In genomic region chr2:131189521-131190309, GRCm38 (mm10) we compare ENCODE assay signal across 8 mouse cellular contexts. TPM values are rescaled to one million over a fixed set of nuclear protein-coding genes. Genes with fewer than 3 reads are reported as not detected.
DNase-seq lines count a peak whose midpoint lies in the region; ATAC-seq and TF ChIP-seq lines count a peak whose summit lies in the region.

No protein-coding gene starts in this region.

- WGBS in heart, embryonic 13.5 days: 50% methylated on average over 5 of the region's 5 CpGs
- 50% methylated on average over 5 of the region's 5 CpGs for WGBS in heart, embryonic 12.5 days
- WGBS in intestine, embryonic 16.5 days: 48% methylated on average over 5 of the region's 5 CpGs

- H3ac ChIP-seq in myocyte (ENCODE audit: control insufficient read depth, insufficient read length): no peak overlapping the region

- H3K9me3 ChIP-seq in heart, embryonic 13.5 days: no peaks in the 10 kb centered on the region
- no peaks in the 10 kb centered on the region for H3K9me3 ChIP-seq in heart, embryonic 12.5 days (replicated peaks)
- no peaks in the 10 kb centered on the region for H3K9me3 ChIP-seq in intestine, embryonic 16.5 days (ENCODE audit: control insufficient read depth, low read length)

- H3K27me3 ChIP-seq in heart, embryonic 13.5 days (replicated peaks): peaks cover 4% of the 10 kb centered on the region; the same call in 1 of the 2 replicates
- no peaks in the 10 kb centered on the region for H3K27me3 ChIP-seq in heart, embryonic 12.5 days (replicated peaks)
- H3K27me3 ChIP-seq in intestine, embryonic 16.5 days (replicated peaks; ENCODE audit: control insufficient read depth, insufficient read depth, low read length): no peaks in the 10 kb centered on the region
- no peaks in the 10 kb centered on the region for H3K27me3 ChIP-seq in myocyte (ENCODE audit: control insufficient read depth, insufficient read depth, insufficient read length)

- 0 out of 2 replicates have a peak overlapping the region, but pooled peaks have one; percentile 7 for H3K27ac ChIP-seq in heart, embryonic 13.5 days (replicated peaks)
- H3K27ac ChIP-seq in heart, embryonic 12.5 days (ENCODE audit: poor library complexity, severe bottlenecking): no peak overlapping the region
- peak overlapping the region; percentile 30; the same call in 1 of the 2 replicates for H3K27ac ChIP-seq in bone marrow macrophage, adult 2 months (ENCODE audit: insufficient read depth, low read depth, low read length)
- H3K27ac ChIP-seq in intestine, embryonic 16.5 days (ENCODE audit: low read length): peak overlapping the region; percentile 12

- no peak for TF ChIP-seq POLR2A in bone marrow macrophage, adult 2 months (IDR thresholded peaks at IDR 0.05; ENCODE audit: borderline replicate concordance, low read depth, low read length)
- no peak for TF ChIP-seq POLR2A in myocyte (IDR thresholded peaks at IDR 0.05; ENCODE audit: insufficient read length, low read depth)

- no peak overlapping the region for H3K4me3 ChIP-seq in heart, embryonic 13.5 days
- no peak overlapping the region for H3K4me3 ChIP-seq in heart, embryonic 12.5 days
- H3K4me3 ChIP-seq in bone marrow macrophage, adult 2 months (ENCODE audit: insufficient read depth, low read length): no peak overlapping the region
- H3K4me3 ChIP-seq in intestine, embryonic 16.5 days (ENCODE audit: low read length): no peak overlapping the region
- H3K4me3 ChIP-seq in myocyte: no peak overlapping the region

- H3K36me3 ChIP-seq in heart, embryonic 13.5 days: peaks cover 56% of the 10 kb centered on the region
- H3K36me3 ChIP-seq in heart, embryonic 12.5 days: peaks cover 43% of the 10 kb centered on the region
- peaks cover 21% of the 10 kb centered on the region for H3K36me3 ChIP-seq in intestine, embryonic 16.5 days (ENCODE audit: control insufficient read depth, insufficient read depth, low read length)
- peaks cover 30% of the 10 kb centered on the region for H3K36me3 ChIP-seq in myocyte (ENCODE audit: control insufficient read depth, insufficient read depth)

- no peak for DNase-seq in testis, postnatal 10 days (ENCODE audit: low spot score)
- no peak for DNase-seq in urinary bladder, adult 2 months (ENCODE audit: low spot score)
- DNase-seq in embryo, embryonic 9.5 days (ENCODE audit: extremely low spot score): no peak

- ATAC-seq in heart, embryonic 13.5 days (ENCODE audit: extremely low read depth, insufficient number of reproducible peaks, low FRiP score, low TSS enrichment): no peak
- no peak for ATAC-seq in heart, embryonic 12.5 days (ENCODE audit: insufficient number of reproducible peaks, low FRiP score)
- ATAC-seq in intestine, embryonic 16.5 days: no peak

- peaks cover 21% of the 10 kb centered on the region for H3K79me2 ChIP-seq in myocyte (ENCODE audit: control insufficient read depth, insufficient read depth)

- H3K9ac ChIP-seq in heart, embryonic 13.5 days: no peak overlapping the region
- no peak overlapping the region for H3K9ac ChIP-seq in heart, embryonic 12.5 days
- H3K9ac ChIP-seq in intestine, embryonic 16.5 days (ENCODE audit: low read depth, low read length): no peak overlapping the region

- peak overlapping the region; percentile 29 for H3K4me2 ChIP-seq in heart, embryonic 13.5 days
- no peak overlapping the region; the same call in 1 of the 2 replicates for H3K4me2 ChIP-seq in heart, embryonic 12.5 days
- H3K4me2 ChIP-seq in intestine, embryonic 16.5 days (ENCODE audit: low read depth, low read length): 0 out of 2 replicates have a peak overlapping the region, but pooled peaks have one; percentile 6
- peak overlapping the region; percentile 98 for H3K4me2 ChIP-seq in myocyte (ENCODE audit: low read depth)

- peaks cover 50% of the 10 kb centered on the region for H3K4me1 ChIP-seq in heart, embryonic 13.5 days
- peaks cover 40% of the 10 kb centered on the region for H3K4me1 ChIP-seq in heart, embryonic 12.5 days (replicated peaks)
- peaks cover 34% of the 10 kb centered on the region for H3K4me1 ChIP-seq in bone marrow macrophage, adult 2 months (ENCODE audit: control insufficient read depth, insufficient read depth, low read length)
- H3K4me1 ChIP-seq in intestine, embryonic 16.5 days (ENCODE audit: control insufficient read depth, insufficient read depth, low read length): peaks cover 25% of the 10 kb centered on the region

- TF ChIP-seq CTCF in bone marrow macrophage, adult 2 months (IDR thresholded peaks at IDR 0.05; ENCODE audit: low read depth, low read length): no peak

TF ChIP-seq in myocyte, 11 proteins besides CTCF, POLR2A, EP300 and RAD21:
- TF ChIP-seq MYOD1 (IDR thresholded peaks at IDR 0.05; ENCODE audit: control insufficient read depth in 1 of 3, insufficient read length in 2 of 3, low read depth in 2 of 3) (peak; percentile 94 to 100 (median 98)), TCF3 (IDR thresholded peaks at IDR 0.05; ENCODE audit: insufficient read length, low read depth) (peak; percentile 87), MYOG (IDR thresholded peaks at IDR 0.05; ENCODE audit: control insufficient read depth in 1 of 3, insufficient read depth in 1 of 3, insufficient read length in 2 of 3, low read depth in 2 of 3) (peak; percentile 77 to 96 (median 94)), SRF (IDR thresholded peaks at IDR 0.05; ENCODE audit: control insufficient read depth, insufficient read length, low read depth) (no peak), TCF12 (IDR thresholded peaks at IDR 0.05; ENCODE audit: insufficient read depth, poor library complexity, severe bottlenecking) (peak; percentile 85), E2F4 (IDR thresholded peaks at IDR 0.05; ENCODE audit: insufficient read depth) (no peak), CEBPB (IDR thresholded peaks at IDR 0.05; ENCODE audit: insufficient read depth, poor library complexity, severe bottlenecking) (no peak), POLR2AphosphoS2 (IDR thresholded peaks at IDR 0.05; ENCODE audit: insufficient read length, low read depth) (peak; percentile 46), USF1 (IDR thresholded peaks at IDR 0.05; ENCODE audit: low read depth) (no peak), MAX (IDR thresholded peaks at IDR 0.05; ENCODE audit: low read depth) (no peak), REST (IDR thresholded peaks at IDR 0.05; ENCODE audit: insufficient read depth, insufficient read length) (no peak)
TF ChIP-seq in myocyte: peak in this region for 5.

RNA-seq across cellular contexts. Expression of gene Spef1, which starts 2.6 kb away (rescaled TPM):
- 1.3 and 1.5 TPM in 2 replicates for polyA plus RNA-seq in heart, embryonic 13.5 days (2015; fragmentation: Nextera tagmentation; extraction: Ambion mirVana)
- 1.2 and 1.3 TPM in 2 replicates for polyA plus RNA-seq in heart, embryonic 12.5 days (2016; fragmentation: Nextera tagmentation; extraction: Ambion mirVana)
- 7.1 and 8.9 TPM in 2 replicates for polyA plus RNA-seq in bone marrow macrophage, adult 2 months (2012; ENCODE audit: insufficient read depth, insufficient read length, missing spikeins)
- polyA plus RNA-seq in intestine, embryonic 16.5 days (2015; fragmentation: Nextera tagmentation; extraction: Ambion mirVana): 3.1 and 3.6 TPM in 2 replicates
- polyA plus RNA-seq in myocyte (2012; fragmentation: generic; extraction: Trizol): 9.4 TPM
- 10.3 and 12.4 TPM in 2 replicates for polyA plus RNA-seq in urinary bladder, adult 2 months (2012; rRNA removed)

RNA-seq across cellular contexts. Expression of gene Cdc25b, which starts 3.0 kb away (rescaled TPM):
- polyA plus RNA-seq in heart, embryonic 13.5 days (2015; fragmentation: Nextera tagmentation; extraction: Ambion mirVana): 36.6 and 41.2 TPM in 2 replicates
- 38.7 and 39.1 TPM in 2 replicates for polyA plus RNA-seq in heart, embryonic 12.5 days (2016; fragmentation: Nextera tagmentation; extraction: Ambion mirVana)
- 47.1 and 56.5 TPM in 2 replicates for polyA plus RNA-seq in bone marrow macrophage, adult 2 months (2012; ENCODE audit: insufficient read depth, insufficient read length, missing spikeins)
- 41.2 and 46.4 TPM in 2 replicates for polyA plus RNA-seq in intestine, embryonic 16.5 days (2015; fragmentation: Nextera tagmentation; extraction: Ambion mirVana)
- polyA plus RNA-seq in myocyte (2012; fragmentation: generic; extraction: Trizol): 58.4 TPM
- polyA plus RNA-seq in urinary bladder, adult 2 months (2012; rRNA removed): 38.9 and 39.3 TPM in 2 replicates

RNA-seq across cellular contexts. Expression of gene Cenpb, which starts 9.8 kb away (rescaled TPM):
- 6.8 and 7.0 TPM in 2 replicates for polyA plus RNA-seq in heart, embryonic 13.5 days (2015; fragmentation: Nextera tagmentation; extraction: Ambion mirVana)
- 6.9 and 7.2 TPM in 2 replicates for polyA plus RNA-seq in heart, embryonic 12.5 days (2016; fragmentation: Nextera tagmentation; extraction: Ambion mirVana)
- 88.2 and 88.3 TPM in 2 replicates for polyA plus RNA-seq in bone marrow macrophage, adult 2 months (2012; ENCODE audit: insufficient read depth, insufficient read length, missing spikeins)
- polyA plus RNA-seq in intestine, embryonic 16.5 days (2015; fragmentation: Nextera tagmentation; extraction: Ambion mirVana): 9.5 and 9.7 TPM in 2 replicates
- 130 TPM for polyA plus RNA-seq in myocyte (2012; fragmentation: generic; extraction: Trizol)
- polyA plus RNA-seq in urinary bladder, adult 2 months (2012; rRNA removed): 60.4 and 94.3 TPM in 2 replicates

RNA-seq across cellular contexts. Expression of gene Ap5s1, which starts 17.2 kb away (rescaled TPM):
- polyA plus RNA-seq in heart, embryonic 13.5 days (2015; fragmentation: Nextera tagmentation; extraction: Ambion mirVana): 32.0 and 35.2 TPM in 2 replicates
- polyA plus RNA-seq in heart, embryonic 12.5 days (2016; fragmentation: Nextera tagmentation; extraction: Ambion mirVana): 30.1 and 32.0 TPM in 2 replicates
- polyA plus RNA-seq in bone marrow macrophage, adult 2 months (2012; ENCODE audit: insufficient read depth, insufficient read length, missing spikeins): 28.1 and 29.1 TPM in 2 replicates
- 27.2 and 30.7 TPM in 2 replicates for polyA plus RNA-seq in intestine, embryonic 16.5 days (2015; fragmentation: Nextera tagmentation; extraction: Ambion mirVana)
- polyA plus RNA-seq in myocyte (2012; fragmentation: generic; extraction: Trizol): 33.6 TPM
- 40.0 and 44.7 TPM in 2 replicates for polyA plus RNA-seq in urinary bladder, adult 2 months (2012; rRNA removed)

RNA-seq across cellular contexts. Expression of gene 1700037H04Rik, which starts 29.8 kb away (rescaled TPM):
- polyA plus RNA-seq in heart, embryonic 13.5 days (2015; fragmentation: Nextera tagmentation; extraction: Ambion mirVana): 69.0 and 71.4 TPM in 2 replicates
- polyA plus RNA-seq in heart, embryonic 12.5 days (2016; fragmentation: Nextera tagmentation; extraction: Ambion mirVana): 69.2 and 69.6 TPM in 2 replicates
- 53.6 and 55.6 TPM in 2 replicates for polyA plus RNA-seq in bone marrow macrophage, adult 2 months (2012; ENCODE audit: insufficient read depth, insufficient read length, missing spikeins)
- 138 and 160 TPM in 2 replicates for polyA plus RNA-seq in intestine, embryonic 16.5 days (2015; fragmentation: Nextera tagmentation; extraction: Ambion mirVana)
- polyA plus RNA-seq in myocyte (2012; fragmentation: generic; extraction: Trizol): 75.2 TPM
- 51.9 and 54.5 TPM in 2 replicates for polyA plus RNA-seq in urinary bladder, adult 2 months (2012; rRNA removed)
